Mouse (Mus musculus): ENCODE results near the gene Fam129b. TPM values are rescaled to one million over a fixed set of nuclear protein-coding genes. Genes with fewer than 3 reads are reported as not detected.

Fam129b gene
- polyA plus RNA-seq, 1 experiment from 2014 or later, result 47.1 TPM

- Histone ChIP-seq H3K4me1 (peaks cover 6% of the 10 kb centered on the region), H3K27ac (no peak overlapping the region), H3K27me3 (ENCODE audit: insufficient read depth, poor library complexity, severe bottlenecking) (no peaks in the 10 kb centered on the region), H3K9me3 (no peaks in the 10 kb centered on the region), H3K4me3 (no peak overlapping the region), H3K36me3 (peaks cover 92% of the 10 kb centered on the region)
- no peak for DNase-seq (ENCODE audit: low spot score)
- WGBS, result 87% methylated on average over 13 of the region's 13 CpGs
Observed at GRCm38 (mm10) chr2:32922564-32922963, 46.6 kb downstream of the Fam129b start.

- peaks cover 85% of the 10 kb centered on the region for H3K36me3 ChIP-seq
- H3K4me3 ChIP-seq, result no peak overlapping the region
- no peaks in the 10 kb centered on the region for H3K9me3 ChIP-seq
- H3K4me1 ChIP-seq, result peaks cover 13% of the 10 kb centered on the region; the same call in 1 of the 2 replicates
- H3K27ac ChIP-seq, result no peak overlapping the region
- no peaks in the 10 kb centered on the region for H3K27me3 ChIP-seq (ENCODE audit: insufficient read depth, poor library complexity, severe bottlenecking)
- no peak for DNase-seq (ENCODE audit: low spot score)
- 92% methylated on average over 24 of the region's 24 CpGs for WGBS
Observed at GRCm38 (mm10) chr2:32923551-32924250, 47.8 kb downstream of the Fam129b start.

- no peaks in the 10 kb centered on the region for H3K27me3 ChIP-seq (ENCODE audit: insufficient read depth, poor library complexity, severe bottlenecking)
- no peak for DNase-seq (ENCODE audit: low spot score)
- no peaks in the 10 kb centered on the region for H3K9me3 ChIP-seq
- 74% methylated on average over 10 of the region's 10 CpGs for WGBS
- no peak overlapping the region for H3K4me3 ChIP-seq
- H3K4me1 ChIP-seq, result peaks cover 16% of the 10 kb centered on the region; the same call in 1 of the 2 replicates
- peaks cover 84% of the 10 kb centered on the region for H3K36me3 ChIP-seq
- no peak overlapping the region for H3K27ac ChIP-seq
Observed at GRCm38 (mm10) chr2:32924306-32924844, 48.5 kb downstream of the Fam129b start.

GRCm38 (mm10) chr2:32926330-32927075, 50.6 kb downstream of the Fam129b start:
- DNase-seq (ENCODE audit: low spot score), result no peak
- H3K27ac ChIP-seq, result no peak overlapping the region
- H3K36me3 ChIP-seq, result peaks cover 70% of the 10 kb centered on the region
- peaks cover 16% of the 10 kb centered on the region; the same call in 1 of the 2 replicates for H3K4me1 ChIP-seq
- H3K9me3 ChIP-seq, result no peaks in the 10 kb centered on the region
- no peaks in the 10 kb centered on the region for H3K27me3 ChIP-seq (ENCODE audit: insufficient read depth, poor library complexity, severe bottlenecking)
- no peak overlapping the region for H3K4me3 ChIP-seq
- WGBS, result 81% methylated on average over 12 of the region's 12 CpGs

- DNase-seq (ENCODE audit: low spot score), result no peak
Observed at GRCm38 (mm10) chr2:32927624-32928234, 51.8 kb downstream of the Fam129b start.

GRCm38 (mm10) chr2:32928235-32928946, 52.5 kb downstream of the Fam129b start:
- Histone ChIP-seq H3K9me3 (no peaks in the 10 kb centered on the region), H3K4me1 (peaks cover 16% of the 10 kb centered on the region; the same call in 1 of the 2 replicates), H3K4me3 (no peak overlapping the region), H3K27ac (no peak overlapping the region), H3K36me3 (peaks cover 58% of the 10 kb centered on the region), H3K27me3 (ENCODE audit: insufficient read depth, poor library complexity, severe bottlenecking) (no peaks in the 10 kb centered on the region)
- DNase-seq (ENCODE audit: low spot score), result no peak
- 24% methylated on average over 10 of the region's 10 CpGs for WGBS

More at GRCm38 (mm10) chr2:32927624-32928234, 51.8 kb downstream of the Fam129b start:
- Histone ChIP-seq H3K36me3 (peaks cover 58% of the 10 kb centered on the region), H3K4me1 (peaks cover 16% of the 10 kb centered on the region; the same call in 1 of the 2 replicates), H3K27ac (no peak overlapping the region), H3K4me3 (no peak overlapping the region), H3K9me3 (no peaks in the 10 kb centered on the region), H3K27me3 (ENCODE audit: insufficient read depth, poor library complexity, severe bottlenecking) (no peaks in the 10 kb centered on the region)
- 75% methylated on average over 15 of the region's 15 CpGs for WGBS

- Histone ChIP-seq H3K27me3 (ENCODE audit: insufficient read depth, poor library complexity, severe bottlenecking) (no peaks in the 10 kb centered on the region), H3K4me1 (peaks cover 15% of the 10 kb centered on the region; the same call in 1 of the 2 replicates), H3K4me3 (no peak overlapping the region), H3K36me3 (peaks cover 58% of the 10 kb centered on the region), H3K27ac (no peak overlapping the region), H3K9me3 (no peaks in the 10 kb centered on the region)
- WGBS, result 89% methylated on average over 19 of the region's 19 CpGs
- no peak for DNase-seq (ENCODE audit: low spot score)
Observed at GRCm38 (mm10) chr2:32928947-32929829, 53.3 kb downstream of the Fam129b start.

GRCm38 (mm10) chr2:32931730-32932129, 55.8 kb downstream of the Fam129b start:
- no peak overlapping the region for H3K27ac ChIP-seq
- peaks cover 11% of the 10 kb centered on the region; the same call in 1 of the 2 replicates for H3K4me1 ChIP-seq
- 79% methylated on average over 7 of the region's 7 CpGs for WGBS
- H3K4me3 ChIP-seq, result no peak overlapping the region
- peaks cover 42% of the 10 kb centered on the region for H3K36me3 ChIP-seq
- no peaks in the 10 kb centered on the region for H3K9me3 ChIP-seq
- no peak for DNase-seq (ENCODE audit: low spot score)
- no peaks in the 10 kb centered on the region for H3K27me3 ChIP-seq (ENCODE audit: insufficient read depth, poor library complexity, severe bottlenecking)

- H3K4me1 ChIP-seq, result no peaks in the 10 kb centered on the region; the same call in 1 of the 2 replicates
- no peak for DNase-seq (ENCODE audit: low spot score)
- no peaks in the 10 kb centered on the region for H3K9me3 ChIP-seq
- peaks cover 67% of the 10 kb centered on the region for H3K36me3 ChIP-seq
- H3K4me3 ChIP-seq, result no peak overlapping the region
- WGBS, result 78% methylated on average over 5 of the region's 5 CpGs
- no peak overlapping the region for H3K27ac ChIP-seq
- no peaks in the 10 kb centered on the region for H3K27me3 ChIP-seq (ENCODE audit: insufficient read depth, poor library complexity, severe bottlenecking)
Observed at GRCm38 (mm10) chr2:32938741-32939140, 62.8 kb downstream of the Fam129b start.

- Histone ChIP-seq H3K27me3 (ENCODE audit: insufficient read depth, poor library complexity, severe bottlenecking) (no peaks in the 10 kb centered on the region), H3K36me3 (peaks cover 63% of the 10 kb centered on the region), H3K27ac (no peak overlapping the region), H3K9me3 (no peaks in the 10 kb centered on the region), H3K4me3 (no peak overlapping the region), H3K4me1 (no peaks in the 10 kb centered on the region; the same call in 1 of the 2 replicates)
- WGBS, result 62% methylated on average over 5 of the region's 5 CpGs
- DNase-seq (ENCODE audit: low spot score), result no peak
Observed at GRCm38 (mm10) chr2:32939418-32939817, 63.5 kb downstream of the Fam129b start.

- Histone ChIP-seq H3K36me3 (peaks cover 67% of the 10 kb centered on the region), H3K27ac (no peak overlapping the region), H3K27me3 (ENCODE audit: insufficient read depth, poor library complexity, severe bottlenecking) (no peaks in the 10 kb centered on the region), H3K9me3 (no peaks in the 10 kb centered on the region), H3K4me3 (no peak overlapping the region), H3K4me1 (no peaks in the 10 kb centered on the region; the same call in 1 of the 2 replicates)
- whole genome bisulfite sequencing, result 90% methylated on average over 4 of the region's 4 CpGs
- DNase-seq (ENCODE audit: low spot score), result no peak
Observed at GRCm38 (mm10) chr2:32940483-32940882, 64.6 kb downstream of the Fam129b start.

All from heart, embryonic 10.5 days (tissue).